Mouse (Mus musculus): ENCODE results near the gene Gtf2ird1.
"Not testable (repeated sequence)": the region's sequence is repeated elsewhere in the genome, so short reads cannot be mapped to it uniquely, and the experiment has no call there.

Gtf2ird1 gene

DNA sequence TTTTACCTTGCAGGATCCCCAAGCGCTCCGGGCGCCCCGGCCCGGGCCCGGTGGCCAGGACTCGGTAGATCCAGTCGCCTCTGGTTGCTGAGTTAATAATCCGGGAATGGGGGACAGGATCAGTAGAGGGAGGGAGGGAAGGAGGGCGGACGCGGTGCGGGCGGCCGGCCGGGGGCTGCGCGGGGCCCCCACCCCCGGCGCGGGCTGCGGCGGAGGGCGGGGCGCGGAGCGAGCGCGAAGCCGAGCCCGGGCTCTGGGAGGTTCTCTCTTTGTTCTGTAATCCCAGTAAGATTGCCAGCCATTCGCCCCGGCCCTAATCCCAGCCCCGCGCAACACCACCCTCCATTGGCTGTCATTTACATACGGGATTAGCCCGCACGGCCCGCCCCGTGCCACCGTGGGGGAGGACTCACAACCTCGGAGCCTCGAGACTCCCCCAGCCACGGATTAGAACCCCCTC, at the start of gene Gtf2ird1:
Gene Gtf2ird1 (minus strand): TSS at position 214 of the 460 bp plus-strand sequence.
- peak in 1 of 2 experiments; percentile 51 for DNase-seq (ENCODE audit: low spot score in 2 of 2)

DNA sequence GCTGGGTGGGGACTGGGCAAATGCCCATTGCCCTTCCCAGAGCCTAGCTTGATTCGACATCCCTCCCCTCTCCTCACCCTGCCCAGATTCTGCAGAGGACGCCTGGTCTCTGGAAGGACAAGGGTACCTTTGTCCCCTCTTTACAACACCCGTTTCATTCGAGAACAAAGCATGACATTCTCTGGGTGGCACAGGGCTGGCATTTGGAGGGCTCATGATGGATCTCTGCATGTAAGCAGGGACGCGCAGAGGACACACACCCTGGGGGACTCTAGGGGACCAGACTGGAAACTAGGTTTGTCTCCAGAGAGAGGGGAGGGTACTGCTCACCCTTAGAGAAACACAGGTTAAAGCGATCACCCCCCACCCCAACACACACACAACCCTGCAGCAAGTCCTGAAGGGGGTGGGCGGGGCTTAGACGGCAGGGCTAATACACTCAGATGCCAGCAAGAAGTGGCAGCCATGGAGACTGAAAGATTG, 49.3 kb upstream of the Gtf2ird1 start:
- no peak for DNase-seq (ENCODE audit: low spot score in 2 of 2)

DNA sequence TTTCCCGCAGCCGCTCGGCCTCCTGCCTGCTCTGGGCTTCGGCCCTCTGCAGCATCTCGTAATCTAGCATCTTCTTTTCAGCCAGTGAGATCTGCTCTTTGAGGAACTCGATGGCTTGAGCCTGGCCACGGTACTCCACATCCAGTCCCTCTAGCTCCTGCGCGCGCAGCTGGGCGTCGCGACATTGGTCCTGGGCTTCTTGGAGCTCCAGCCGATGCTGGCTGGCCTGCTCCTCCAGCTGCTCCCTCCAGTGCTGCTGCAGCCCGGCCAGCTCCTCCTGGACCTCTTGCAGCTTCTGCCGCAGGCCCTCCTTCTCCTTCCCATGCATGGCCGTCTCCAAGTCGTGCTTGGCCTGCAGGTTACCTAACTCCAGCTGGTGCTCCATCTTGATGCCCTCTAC, 46.1 kb upstream of the Gtf2ird1 start:
- DNase-seq (ENCODE audit: low spot score in 2 of 2) = no peak

DNA sequence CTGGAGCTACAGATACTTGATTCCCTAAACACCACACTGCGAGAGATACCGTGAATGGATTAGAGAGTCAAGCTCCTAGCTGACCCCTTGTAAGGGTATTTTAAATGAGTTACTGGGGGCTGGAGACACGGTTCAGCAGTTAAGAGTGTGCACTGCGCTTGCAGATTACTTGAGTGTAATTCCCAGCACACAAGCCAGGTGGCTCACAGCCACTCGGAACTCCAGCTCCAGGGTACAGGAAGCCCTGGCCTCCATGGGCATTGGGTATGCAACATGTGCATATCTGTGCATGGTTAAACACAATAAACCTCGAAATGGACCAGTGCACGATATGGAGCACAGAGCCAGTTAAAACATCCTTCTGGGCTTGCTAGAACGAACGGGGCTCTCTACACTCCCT, 44.9 kb upstream of the Gtf2ird1 start:
- DNase-seq (ENCODE audit: low spot score in 2 of 2) = no peak

DNA sequence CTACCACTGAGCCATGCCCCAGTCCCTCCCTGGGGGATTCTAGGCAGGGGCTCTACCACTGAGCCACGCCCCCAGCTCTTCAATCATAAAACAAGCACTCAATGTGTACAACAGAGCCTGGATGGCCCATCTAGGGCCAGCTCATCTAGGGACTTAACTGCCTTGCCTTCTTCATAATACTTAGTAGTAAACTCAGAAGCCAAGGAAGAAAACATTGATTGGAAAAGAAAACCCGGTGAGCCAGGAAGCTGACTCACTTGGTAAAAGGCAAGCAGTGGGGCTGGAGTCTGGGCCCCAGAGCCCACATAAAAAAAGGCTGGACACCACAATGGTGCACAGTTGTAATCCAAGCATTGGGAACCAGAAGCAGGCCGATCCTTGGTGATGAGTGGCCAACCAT, 44.2 kb upstream of the Gtf2ird1 start:
- no peak for DNase-seq (ENCODE audit: low spot score in 2 of 2)

DNA sequence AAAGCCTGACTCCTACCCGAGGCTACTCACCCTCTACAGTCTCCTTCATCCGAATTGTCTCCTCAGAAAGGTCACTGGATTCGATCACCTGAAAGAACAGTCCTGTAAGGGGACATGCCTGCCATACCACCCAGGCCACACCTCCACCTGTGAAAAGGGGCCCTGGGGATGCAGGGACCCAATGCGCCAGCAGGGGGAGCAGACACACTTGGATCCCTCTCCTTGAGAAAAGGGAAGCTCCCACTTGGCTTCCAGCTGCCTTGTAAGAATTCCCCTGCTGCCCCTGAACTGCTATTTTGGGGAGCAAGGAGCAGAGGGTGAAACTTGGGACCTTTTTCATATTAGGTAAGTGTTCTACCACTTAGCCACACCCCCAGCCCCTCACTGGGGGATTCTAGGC, 43.5 kb upstream of the Gtf2ird1 start:
- peak; percentile 56 to 71 for DNase-seq (ENCODE audit: low spot score in 2 of 2)

DNA sequence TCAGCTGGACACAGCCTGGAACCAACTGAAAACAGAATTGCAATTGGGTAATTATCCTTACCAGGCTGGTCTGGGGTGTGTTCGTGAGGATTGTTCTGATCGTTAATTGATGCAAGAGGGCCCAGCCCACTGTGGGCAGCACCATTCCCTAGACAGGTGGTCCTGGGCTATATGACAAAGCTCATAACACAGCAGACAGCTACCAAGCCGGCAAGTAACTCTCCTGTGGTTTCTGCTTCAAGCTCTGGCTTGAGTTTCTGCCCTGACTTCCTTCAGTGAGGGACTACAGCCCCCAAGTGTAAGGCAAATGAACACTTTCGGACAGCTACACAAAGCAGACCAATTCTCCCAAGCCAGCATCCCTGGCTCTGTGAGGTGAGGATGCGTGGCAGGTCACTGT, 40.5 kb upstream of the Gtf2ird1 start:
- DNase-seq (ENCODE audit: low spot score in 2 of 2) = no peak

DNA sequence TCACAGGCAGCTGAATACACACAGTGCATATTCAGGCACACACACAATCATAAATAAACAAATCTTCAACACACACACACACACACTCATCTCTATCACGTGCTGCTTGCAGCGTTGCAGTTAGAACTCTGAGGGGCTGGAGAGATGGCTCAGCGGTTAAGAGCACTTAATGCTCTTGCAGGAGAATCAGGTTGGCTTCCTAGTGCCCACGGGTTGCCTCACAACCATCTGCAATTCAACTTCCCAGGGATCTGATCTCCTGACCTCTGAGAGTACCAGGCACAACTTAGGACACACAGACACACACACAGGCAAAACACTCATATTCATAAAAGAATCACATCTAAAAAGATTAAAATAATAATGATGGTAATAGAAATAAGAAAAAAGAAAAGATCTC, 39.3 kb upstream of the Gtf2ird1 start:
- DNase-seq (ENCODE audit: low spot score in 2 of 2) = no peak

DNA sequence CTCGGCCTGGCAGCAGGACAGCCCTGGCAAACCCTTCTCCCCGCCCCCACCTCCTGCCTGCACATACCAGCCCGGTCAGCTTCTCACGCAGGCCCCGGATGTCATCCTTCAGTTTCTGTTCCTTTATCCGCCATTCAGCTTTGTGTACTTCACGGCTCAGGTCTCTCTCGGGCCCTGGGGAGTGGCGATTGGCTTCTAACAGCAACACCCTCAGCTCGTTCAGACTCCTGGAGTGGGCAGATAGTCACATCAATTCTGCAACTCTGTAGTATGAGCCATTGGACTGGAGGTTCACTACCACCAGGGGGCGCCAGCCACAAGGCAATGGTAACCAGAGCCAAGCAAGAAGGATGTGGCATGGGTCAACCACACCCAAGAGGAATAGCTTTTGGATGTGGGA, 37.6 kb upstream of the Gtf2ird1 start:
- peak; percentile 89 to 96 for DNase-seq (ENCODE audit: low spot score in 2 of 2)

DNA sequence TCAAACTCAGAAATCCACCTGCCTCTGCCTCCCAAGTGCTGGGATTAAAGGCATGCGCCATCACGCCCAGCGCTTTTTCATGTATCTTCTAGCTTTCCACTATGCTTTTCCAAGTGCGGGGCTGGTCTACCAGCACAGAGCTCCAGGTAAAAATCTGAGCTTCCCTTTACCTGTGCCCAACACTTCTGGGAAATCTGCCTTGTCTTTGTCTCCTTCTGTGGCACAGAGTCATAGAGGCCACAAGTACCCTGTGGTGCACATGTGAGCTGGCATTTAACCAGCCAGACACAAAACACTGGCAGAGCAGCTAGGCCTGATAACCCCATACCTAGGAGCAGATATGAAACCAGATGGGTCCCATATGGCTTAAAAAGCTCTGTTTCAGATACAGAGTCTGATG, 36.4 kb upstream of the Gtf2ird1 start:
- DNase-seq (ENCODE audit: low spot score in 2 of 2) = no peak

DNA sequence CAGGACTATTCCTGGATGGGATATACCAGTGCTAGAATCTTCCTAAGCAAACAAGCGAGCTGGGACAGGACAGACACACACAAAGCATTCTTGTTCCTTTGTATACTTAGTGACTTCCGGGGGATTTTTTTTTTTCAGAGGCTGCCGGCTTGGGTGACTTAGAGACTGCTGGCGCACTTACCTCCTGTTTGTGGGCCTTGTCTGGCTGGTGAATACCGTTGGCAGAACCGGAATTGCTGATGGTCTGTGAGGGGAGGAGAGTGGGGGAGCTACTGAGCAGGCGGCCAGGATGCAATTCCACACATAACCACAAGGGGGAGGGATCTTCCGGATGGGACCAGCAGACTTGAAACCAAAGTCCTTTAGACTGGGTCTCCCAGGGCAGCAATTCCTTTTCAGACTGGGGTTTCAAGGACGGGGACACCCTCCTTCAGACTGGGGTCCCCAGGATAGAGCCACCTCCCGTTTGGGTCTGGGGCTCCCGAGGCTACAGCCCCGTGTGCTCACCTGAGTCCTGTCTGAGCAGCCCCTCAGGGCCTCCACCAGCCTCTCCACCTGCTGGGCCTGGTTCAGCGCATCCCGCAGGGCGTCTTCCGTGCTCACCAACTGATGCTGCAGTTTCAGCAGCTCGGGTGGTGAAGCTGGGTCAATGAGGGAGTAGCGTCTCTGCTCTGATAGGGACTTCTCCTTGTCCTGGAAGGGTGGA, 35.3 kb upstream of the Gtf2ird1 start:
- peak; percentile 75 to 89 for DNase-seq (ENCODE audit: low spot score in 2 of 2)

DNA sequence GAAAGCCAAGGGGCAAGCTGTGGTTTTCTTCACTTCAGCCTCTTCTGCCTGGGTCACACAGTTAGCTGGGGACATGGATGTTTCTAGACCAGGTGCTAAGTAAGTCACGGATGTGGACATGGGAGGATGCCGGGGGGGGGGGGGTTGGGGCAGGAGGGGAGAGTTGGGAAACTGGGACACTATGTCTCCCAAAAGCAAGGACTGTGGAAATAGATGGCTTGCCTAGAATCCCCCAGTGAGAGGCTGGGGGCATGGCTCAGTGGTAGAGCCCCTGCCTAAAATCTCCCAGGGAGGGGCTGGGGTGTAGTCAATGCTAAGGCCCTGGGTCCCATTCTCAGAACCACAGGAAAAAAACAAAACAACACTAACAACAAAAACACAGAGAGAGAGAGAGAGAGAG, 34.7 kb upstream of the Gtf2ird1 start:
- no peak for DNase-seq (ENCODE audit: low spot score in 2 of 2)

DNA sequence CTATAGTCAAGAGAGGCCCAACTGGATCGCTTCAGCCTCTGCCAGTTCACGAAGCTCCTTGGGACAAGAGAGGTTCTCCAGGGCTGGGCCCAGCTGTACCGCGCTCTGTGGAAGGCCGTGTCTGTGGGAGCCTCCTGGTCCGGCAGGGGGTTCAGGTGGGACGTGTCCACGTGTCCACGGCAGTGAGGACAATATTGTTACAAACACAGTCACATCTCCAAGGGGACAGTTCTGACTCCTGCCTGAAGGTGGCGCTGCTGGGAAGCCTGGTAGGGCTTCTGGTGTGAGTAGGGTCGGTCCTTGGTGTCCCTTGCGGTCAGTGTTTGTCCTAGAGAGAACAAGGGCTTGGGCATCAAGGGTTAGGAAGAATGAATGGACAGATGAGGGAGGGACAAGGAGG, 33.9 kb upstream of the Gtf2ird1 start:
- DNase-seq (ENCODE audit: low spot score in 2 of 2) = peak in 1 of 2 experiments; percentile 77

DNA sequence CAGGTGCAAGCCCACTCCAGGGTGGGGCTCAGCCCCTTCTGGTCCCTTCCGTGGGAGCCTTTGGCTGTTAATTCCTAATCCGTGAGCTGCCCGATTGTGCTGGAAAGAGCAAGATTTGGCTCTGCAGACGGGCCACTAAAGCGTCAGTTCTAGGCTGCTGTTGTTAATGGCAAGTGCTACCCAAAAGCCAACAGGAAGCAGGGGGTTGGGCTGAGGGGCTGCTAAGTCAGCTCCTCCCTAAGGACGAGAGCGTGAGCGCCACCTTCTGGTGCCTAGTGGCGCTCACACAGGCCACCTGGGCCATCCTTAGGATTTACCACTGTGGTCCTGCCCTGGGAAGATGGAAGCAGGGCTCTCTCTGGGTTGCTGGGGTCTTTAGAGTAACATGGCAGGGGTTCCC, 33.1 kb upstream of the Gtf2ird1 start:
- DNase-seq (ENCODE audit: low spot score in 2 of 2) = peak in 1 of 2 experiments; percentile 71

DNA sequence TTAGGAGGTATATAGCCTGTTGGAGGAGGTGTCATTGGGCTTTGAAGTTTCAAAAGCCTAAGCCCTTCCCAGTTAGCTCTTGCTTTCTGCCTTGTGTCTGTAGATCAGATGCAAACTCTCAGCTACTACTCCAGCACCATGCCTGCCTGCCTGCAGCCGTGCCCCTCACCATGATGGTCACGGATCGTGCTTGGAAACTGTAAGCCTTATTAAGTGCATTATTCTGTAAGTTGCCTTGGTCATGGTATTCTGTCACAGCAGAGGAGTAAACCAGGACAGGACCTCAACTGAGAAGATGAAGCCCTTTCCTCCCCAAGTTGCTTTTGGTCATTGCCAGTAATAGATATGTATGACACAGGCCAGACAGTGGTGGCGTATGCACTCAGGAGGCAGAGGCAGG, 32.1 kb upstream of the Gtf2ird1 start:
- DNase-seq (ENCODE audit: low spot score in 2 of 2) = no peak

DNA sequence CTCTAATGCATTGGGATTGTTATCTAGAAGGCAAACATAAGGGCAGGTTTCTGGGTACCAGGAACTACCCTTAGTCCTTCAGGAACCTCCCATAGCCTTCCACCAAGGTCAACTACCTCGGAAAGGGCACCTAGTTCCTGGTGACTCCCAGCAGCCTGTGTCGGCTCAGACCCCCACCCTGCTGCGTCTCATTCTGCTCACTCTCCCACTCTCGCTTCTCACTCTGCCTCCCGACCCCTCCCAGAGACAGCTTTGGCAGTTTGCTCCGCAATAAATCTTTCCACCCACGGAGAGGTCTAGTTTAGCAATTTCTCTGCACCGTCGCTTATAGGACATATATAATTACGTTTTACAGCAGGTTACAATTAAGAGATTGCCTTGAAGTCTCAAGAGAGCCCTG, 31.5 kb upstream of the Gtf2ird1 start:
- no peak for DNase-seq (ENCODE audit: low spot score in 2 of 2)

DNA sequence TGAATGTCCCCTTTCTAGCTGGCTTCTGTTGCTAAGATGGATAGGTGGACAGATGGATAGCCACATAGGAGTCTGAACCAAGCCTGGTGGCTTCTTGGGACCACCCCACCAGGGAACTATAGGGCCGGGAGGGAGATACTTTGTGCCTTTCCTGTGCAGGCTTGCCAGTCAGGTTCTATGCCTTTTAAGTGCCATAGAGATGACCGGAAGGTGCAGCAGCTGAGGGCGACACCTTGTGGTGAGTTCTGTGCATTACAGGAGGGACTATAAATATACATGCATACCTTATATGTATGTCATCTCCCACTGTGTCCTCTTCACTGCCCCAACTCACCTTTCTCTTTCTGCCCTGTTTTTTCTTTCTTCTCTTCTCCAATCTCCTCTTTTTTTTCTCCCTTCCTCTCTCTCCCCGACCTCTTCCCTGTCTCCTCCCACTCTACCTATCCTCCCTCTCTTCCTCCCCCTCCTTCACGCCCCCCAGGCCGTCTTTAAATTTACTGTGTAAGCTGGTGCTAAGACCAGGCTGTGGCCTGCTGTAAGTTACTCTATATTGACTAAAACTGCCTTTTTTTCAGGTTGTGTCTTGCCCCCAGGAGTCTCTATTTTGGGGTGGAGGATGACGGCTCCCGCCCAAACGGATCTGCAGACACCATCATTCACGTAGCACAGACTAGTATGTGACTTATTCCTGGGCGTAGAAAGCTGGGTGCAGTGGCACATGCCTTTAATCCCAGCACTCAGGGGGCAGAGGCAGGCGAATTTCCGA, 29.6 kb upstream of the Gtf2ird1 start:
- DNase-seq (ENCODE audit: low spot score in 2 of 2) = peak in 1 of 2 experiments; percentile 80

DNA sequence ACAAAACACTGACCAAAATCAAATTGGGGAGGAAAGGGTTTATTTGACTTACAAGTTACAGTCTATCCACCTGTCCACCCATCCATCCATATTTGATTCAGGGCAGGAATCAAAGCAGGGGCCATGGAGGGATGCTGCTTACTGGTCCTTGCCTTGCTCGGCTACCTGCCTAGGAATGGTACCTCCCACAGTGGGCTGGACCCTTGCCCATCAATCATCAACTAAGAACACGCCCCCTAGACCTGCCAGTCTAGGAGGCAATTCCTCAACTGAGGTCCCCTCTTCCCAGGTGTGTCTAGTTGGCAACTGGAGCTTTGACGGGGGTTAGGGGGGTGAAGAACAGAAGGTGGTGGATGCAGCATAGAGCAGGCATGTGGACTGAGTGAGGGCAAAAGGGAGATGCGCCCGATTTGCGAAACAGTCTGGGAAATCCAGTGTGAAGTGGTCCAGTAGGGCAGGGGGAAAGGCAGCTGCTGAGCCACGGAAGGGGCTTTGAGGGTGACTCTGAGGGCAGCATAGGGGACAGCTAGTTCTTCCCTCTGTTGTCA, 28.7 kb upstream of the Gtf2ird1 start:
- no peak for DNase-seq (ENCODE audit: low spot score in 2 of 2)

DNA sequence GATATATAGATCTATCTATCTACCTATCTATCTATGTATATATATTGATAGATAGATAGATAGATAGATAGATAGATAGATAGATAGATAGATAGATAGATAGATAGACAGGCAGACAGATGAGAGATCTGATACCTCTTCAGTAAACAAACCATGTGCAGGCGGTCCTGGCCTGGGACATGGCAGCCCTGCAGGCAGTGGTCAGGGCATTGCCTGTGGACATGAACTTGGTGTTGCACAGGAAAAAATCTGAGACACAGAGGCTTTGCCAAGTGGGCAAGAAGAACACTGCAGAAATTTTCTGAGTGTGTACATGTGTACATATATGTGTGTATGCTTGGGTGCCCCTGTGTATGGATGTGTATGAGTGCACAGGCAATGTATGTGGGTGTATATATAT, 26.8 kb upstream of the Gtf2ird1 start:
- no peak for DNase-seq (ENCODE audit: low spot score in 2 of 2)

DNA sequence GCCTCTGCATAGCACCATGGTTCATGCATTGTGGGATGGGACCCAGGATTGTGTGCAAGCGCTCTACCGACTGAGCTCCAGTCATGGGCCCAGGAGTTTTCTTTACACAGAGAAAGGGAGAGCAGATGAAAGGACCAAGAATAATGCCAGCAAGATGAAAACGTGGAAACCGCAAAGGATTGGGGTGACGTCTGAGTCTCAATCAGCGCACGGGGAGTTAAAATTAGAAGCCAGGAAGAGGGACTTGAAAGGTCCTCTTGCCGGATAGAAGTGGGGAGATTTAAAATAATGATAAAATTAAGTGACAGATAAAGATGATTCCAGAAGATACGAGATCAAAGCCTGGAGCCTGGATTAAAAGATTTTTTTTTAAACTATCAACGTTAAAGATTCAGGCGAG, 25.8 kb upstream of the Gtf2ird1 start:
- DNase-seq (ENCODE audit: low spot score in 2 of 2) = no peak

DNA sequence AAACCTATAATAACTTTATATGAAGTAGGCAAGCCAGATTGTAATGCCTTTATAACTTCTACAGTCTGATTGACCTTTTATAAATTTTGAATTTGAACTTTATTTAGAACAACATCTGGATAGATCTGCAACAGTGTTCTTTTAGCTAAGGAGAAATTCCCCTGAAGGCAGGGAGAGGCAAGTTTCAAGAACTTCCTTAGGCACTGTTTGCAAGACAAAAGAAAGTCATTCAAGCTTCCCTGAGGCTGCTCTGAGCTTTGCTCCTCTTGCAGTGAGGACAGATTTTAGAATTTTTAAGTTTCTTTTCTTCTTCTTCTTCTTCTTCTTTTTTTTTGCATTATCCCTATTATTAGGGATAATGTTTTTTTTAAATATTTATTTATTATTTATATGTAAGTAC, 22.4 kb upstream of the Gtf2ird1 start:
- not testable (repeated sequence) for DNase-seq (ENCODE audit: low spot score in 2 of 2)

DNA sequence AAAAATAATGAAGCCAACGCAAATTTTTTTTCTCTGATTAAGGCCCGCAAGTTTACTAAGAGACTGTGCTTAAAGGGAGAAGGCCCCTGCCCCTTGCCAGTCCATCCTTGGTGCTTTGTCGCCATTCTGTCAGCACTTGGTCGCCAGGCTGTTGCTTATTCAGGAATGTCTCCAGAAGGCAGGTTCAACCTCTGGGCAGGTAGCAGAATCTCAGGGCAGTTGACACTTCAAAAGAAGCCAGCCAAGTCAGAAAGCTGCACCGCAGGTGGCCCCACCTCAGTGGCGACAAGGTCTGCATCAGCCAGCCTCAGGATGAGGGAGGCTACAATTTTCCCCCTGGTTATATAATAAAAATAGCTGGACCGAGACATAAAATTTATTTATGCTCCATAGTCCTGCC, 19.2 kb upstream of the Gtf2ird1 start:
- DNase-seq (ENCODE audit: low spot score in 2 of 2) = not testable (repeated sequence)
